Mouse (Mus musculus): ENCODE measurements around the gene Ugt1a8. TPM values are rescaled to one million over a fixed set of nuclear protein-coding genes. Genes with fewer than 3 reads are reported as not detected.
A peak's percentile ranks its signal among the peaks of the same experiment; 100 is the strongest.
"Not testable (repeated sequence)": the region's sequence is repeated elsewhere in the genome, so short reads cannot be mapped to it uniquely, and the experiment has no call there.

Ugt1a8 gene
- not detected for total RNA-seq (2021)

- DNase-seq: no peak
- intact Hi-C loops (cut with DNase I): no loop called here
These were observed at the start of gene Ugt1a8 for GRCm38 (mm10) chr1:88087513-88087912. Gene Ugt1a8 (plus strand): TSS chr1:88087813.

GRCm38 (mm10) chr1:88043044-88043443 is 44.6 kb upstream of the Ugt1a8 start:
- DNase-seq; intact Hi-C loops (cut with DNase I): not testable (repeated sequence)

GRCm38 (mm10) chr1:88044832-88045437 is 42.7 kb upstream of the Ugt1a8 start:
- intact Hi-C loops (cut with DNase I): not testable (repeated sequence)

GRCm38 (mm10) chr1:88047408-88047807 is 40.2 kb upstream of the Ugt1a8 start:
- intact Hi-C loops (cut with DNase I); DNase-seq: not testable (repeated sequence)

More at GRCm38 (mm10) chr1:88044832-88045437, 42.7 kb upstream of the Ugt1a8 start:
- DNase-seq: not testable (repeated sequence)

GRCm38 (mm10) chr1:88055088-88055487 is 32.5 kb upstream of the Ugt1a8 start, which contains the start of gene Ugt1a10:
Gene Ugt1a10 (plus strand): TSS chr1:88055388.
- intact Hi-C loops (cut with DNase I): no loop called here
- DNase-seq: no peak

- DNase-seq; intact Hi-C loops (cut with DNase I): not testable (repeated sequence)
These were observed 21.0 kb upstream of the Ugt1a8 start for GRCm38 (mm10) chr1:88066472-88067102.

GRCm38 (mm10) chr1:88070495-88070894 is 17.1 kb upstream of the Ugt1a8 start, which contains the start of gene Ugt1a9:
Gene Ugt1a9 (plus strand): TSS chr1:88070800.
- DNase-seq: no peak
- intact Hi-C loops (cut with DNase I): no loop called here

- intact Hi-C loops (cut with DNase I): no loop called here
- DNase-seq: no peak
These were observed 16.7 kb upstream of the Ugt1a8 start for GRCm38 (mm10) chr1:88070902-88071301.

GRCm38 (mm10) chr1:88074471-88074870 is 13.1 kb upstream of the Ugt1a8 start:
- no peak for DNase-seq
- intact Hi-C loops (cut with DNase I): no loop called here

- intact Hi-C loops (cut with DNase I): no loop called here
- no peak for DNase-seq
These were observed 10.5 kb upstream of the Ugt1a8 start for GRCm38 (mm10) chr1:88077128-88077527.

- intact Hi-C loops (cut with DNase I): no loop called here
- no peak for DNase-seq
These were observed 5.9 kb upstream of the Ugt1a8 start for GRCm38 (mm10) chr1:88081670-88082069.

GRCm38 (mm10) chr1:88086125-88086524 is 1.5 kb upstream of the Ugt1a8 start:
- DNase-seq: no peak
- intact Hi-C loops (cut with DNase I): no loop called here

GRCm38 (mm10) chr1:88092341-88092740 is 4.7 kb downstream of the Ugt1a8 start:
- intact Hi-C loops (cut with DNase I): no loop called here
- DNase-seq: no peak

GRCm38 (mm10) chr1:88094270-88094676 is 6.7 kb downstream of the Ugt1a8 start:
- intact Hi-C loops (cut with DNase I): not testable (repeated sequence)

GRCm38 (mm10) chr1:88094941-88095492 is 7.4 kb downstream of the Ugt1a8 start, which contains the start of gene Ugt1a7c:
Gene Ugt1a7c (plus strand): TSS chr1:88095062.
- intact Hi-C loops (cut with DNase I): no loop called here
- peak; percentile 42 to 55 for DNase-seq

More at GRCm38 (mm10) chr1:88094270-88094676, 6.7 kb downstream of the Ugt1a8 start:
- peak in 1 of 2 experiments; percentile 8 for DNase-seq

GRCm38 (mm10) chr1:88098546-88098945 is 10.9 kb downstream of the Ugt1a8 start:
- intact Hi-C loops (cut with DNase I); DNase-seq: not testable (repeated sequence)

- DNase-seq: not testable (repeated sequence)
These were observed 12.1 kb downstream of the Ugt1a8 start for GRCm38 (mm10) chr1:88099691-88100090.

GRCm38 (mm10) chr1:88103019-88103418 is 15.4 kb downstream of the Ugt1a8 start, which contains the start of gene Ugt1a6b:
Gene Ugt1a6b (plus strand): TSS chr1:88103252.
- intact Hi-C loops (cut with DNase I); DNase-seq: not testable (repeated sequence)

More at GRCm38 (mm10) chr1:88099691-88100090, 12.1 kb downstream of the Ugt1a8 start:
- intact Hi-C loops (cut with DNase I): not testable (repeated sequence)

GRCm38 (mm10) chr1:88103697-88104468 is 16.3 kb downstream of the Ugt1a8 start:
- intact Hi-C loops (cut with DNase I); DNase-seq: not testable (repeated sequence)

- intact Hi-C loops (cut with DNase I): no loop called here
These were observed 17.2 kb downstream of the Ugt1a8 start for GRCm38 (mm10) chr1:88104667-88105430.

More at GRCm38 (mm10) chr1:88104667-88105430, 17.2 kb downstream of the Ugt1a8 start:
- no peak for DNase-seq

Measured in heart, postnatal 10 days (tissue).